Mouse (Mus musculus) hindbrain, embryonic 11.5 days (tissue): Measurements from ENCODE around the gene Nfib. TPM values are rescaled to one million over a fixed set of nuclear protein-coding genes. Genes with fewer than 3 reads are reported as not detected.

Source experiments
- ATAC-seq: fragments of 200-750 bp; cut with Nextera tagmentation; 2 replicates; pipeline ENCODE4 v1.8.0; 2017; ENCODE audit warnings: mild to moderate bottlenecking, moderate TSS enrichment, moderate library complexity; ENCODE audit not compliant: low FRiP score
- DNase-seq: peaks from one replicate; pipeline ENCODE4 v3.0.0-alpha.2; 2015; ENCODE audit warnings: low spot score
- H3K27ac ChIP-seq: fragments of 300-500 bp; sonication (generic); 2 replicates; pipeline ENCODE4 v1.5.1; 2014; ENCODE audit warnings: mild to moderate bottlenecking, low read depth, low read length
- H3K27me3 ChIP-seq: fragments of 300-500 bp; sonication (generic); 2 replicates; pipeline ENCODE4 v1.6.1; 2014; ENCODE audit warnings: mild to moderate bottlenecking, low read length, moderate library complexity, mixed read lengths; ENCODE audit not compliant: control insufficient read depth, insufficient read depth
- H3K36me3 ChIP-seq: fragments of 300-500 bp; sonication (generic); 2 replicates; pipeline ENCODE4 v1.6.1; 2014; ENCODE audit warnings: mild to moderate bottlenecking, low read length, moderate library complexity, mixed read lengths; ENCODE audit not compliant: control insufficient read depth, insufficient read depth
- H3K4me1 ChIP-seq: fragments of 300-500 bp; sonication (generic); replicated peaks from 2 replicates; pipeline ENCODE4 v1.6.1; 2014; ENCODE audit warnings: low read length, mixed read lengths; ENCODE audit not compliant: control insufficient read depth, insufficient read depth
- H3K4me2 ChIP-seq: fragments of 300-500 bp; sonication (generic); replicated peaks from 2 replicates; pipeline ENCODE4 v1.6.1; 2014; ENCODE audit warnings: mild to moderate bottlenecking, low read depth, low read length
- H3K4me3 ChIP-seq: fragments of 300-500 bp; sonication (generic); 2 replicates; pipeline ENCODE4 v1.5.1; 2014; ENCODE audit warnings: low read depth, low read length
- H3K9ac ChIP-seq: fragments of 300-500 bp; sonication (generic); 2 replicates; pipeline ENCODE4 v1.6.1; 2014; ENCODE audit warnings: low read depth, low read length
- H3K9me3 ChIP-seq: fragments of 300-500 bp; sonication (generic); 2 replicates; pipeline ENCODE4 v1.6.1; 2016; ENCODE audit warnings: low read length; ENCODE audit not compliant: control insufficient read depth
- WGBS: fragments of 180-500 bp; shearing (Covaris S2); extraction: QIAGEN DNeasy Blood & Tissue Kit; methylation state at CpG from one replicate; pipeline ENCODE4 v1.1.7; 2014; 5-methylcytosine and 5-hydroxymethylcytosine counted together
- polyA plus RNA-seq: library from polyadenylated mRNA; unstranded; fragments of >200 nt; fragmentation: Nextera tagmentation; extraction: Ambion mirVana; gene quantifications from 2 replicates; pipeline ENCODE4 v1.2.1, GENCODE M21; 2014

The Nfib gene
- polyA plus RNA-seq, 1 experiment from 2014 or later = 38.6 TPM

GRCm38 (mm10) chr4:82394346-82394745, 311.2 kb downstream of the Nfib start:
- no peak for DNase-seq
- Histone ChIP-seq H3K4me2 (no peak overlapping the region), H3K4me3 (no peak overlapping the region), H3K9ac (no peak overlapping the region), H3K9me3 (no peaks in the 10 kb centered on the region), H3K36me3 (no peaks in the 10 kb centered on the region), H3K27ac (no peak overlapping the region), H3K4me1 (no peaks in the 10 kb centered on the region), H3K27me3 (no peaks in the 10 kb centered on the region)
- 83% methylated on average over 4 of the region's 4 CpGs for WGBS
- ATAC-seq = no peak

- Histone ChIP-seq H3K27me3 (no peaks in the 10 kb centered on the region), H3K27ac (no peak overlapping the region), H3K36me3 (no peaks in the 10 kb centered on the region), H3K4me1 (no peaks in the 10 kb centered on the region), H3K9ac (no peak overlapping the region), H3K4me2 (no peak overlapping the region), H3K4me3 (no peak overlapping the region), H3K9me3 (no peaks in the 10 kb centered on the region)
- DNase-seq (no peak), ATAC-seq (no peak)
- 76% methylated on average over 4 of the region's 4 CpGs for WGBS
Observed at GRCm38 (mm10) chr4:82393021-82393420, 312.5 kb downstream of the Nfib start.

- Histone ChIP-seq H3K9me3 (no peaks in the 10 kb centered on the region), H3K4me1 (no peaks in the 10 kb centered on the region), H3K4me2 (no peak overlapping the region), H3K9ac (no peak overlapping the region), H3K36me3 (no peaks in the 10 kb centered on the region), H3K27me3 (no peaks in the 10 kb centered on the region), H3K4me3 (no peak overlapping the region), H3K27ac (no peak overlapping the region)
- ATAC-seq (no peak), DNase-seq (no peak)
- WGBS = 83% methylated on average over 9 of the region's 9 CpGs
Observed at GRCm38 (mm10) chr4:82392496-82392895, 313.1 kb downstream of the Nfib start.

- H3K4me1 ChIP-seq = no peaks in the 10 kb centered on the region
- no peaks in the 10 kb centered on the region for H3K36me3 ChIP-seq
- no peak overlapping the region for H3K27ac ChIP-seq
- H3K4me2 ChIP-seq = no peak overlapping the region
- H3K27me3 ChIP-seq = no peaks in the 10 kb centered on the region
- DNase-seq = no peak
- no peaks in the 10 kb centered on the region for H3K9me3 ChIP-seq
- no peak overlapping the region for H3K4me3 ChIP-seq
- no peak for ATAC-seq
- 86% methylated on average over 6 of the region's 6 CpGs for WGBS
- H3K9ac ChIP-seq = no peak overlapping the region
Observed at GRCm38 (mm10) chr4:82391726-82392472, 313.7 kb downstream of the Nfib start.

- no peak for ATAC-seq
Observed at GRCm38 (mm10) chr4:82390545-82390944, 315.0 kb downstream of the Nfib start.

GRCm38 (mm10) chr4:82389876-82390275, 315.7 kb downstream of the Nfib start:
- Histone ChIP-seq H3K27ac (no peak overlapping the region), H3K4me1 (no peaks in the 10 kb centered on the region), H3K9me3 (no peaks in the 10 kb centered on the region), H3K27me3 (no peaks in the 10 kb centered on the region), H3K4me3 (no peak overlapping the region), H3K36me3 (no peaks in the 10 kb centered on the region), H3K4me2 (no peak overlapping the region), H3K9ac (no peak overlapping the region)
- no peak for ATAC-seq
- 80% methylated on average over 1 of the region's 1 CpGs for WGBS
- no peak for DNase-seq

More at GRCm38 (mm10) chr4:82390545-82390944, 315.0 kb downstream of the Nfib start:
- Histone ChIP-seq H3K4me1 (no peaks in the 10 kb centered on the region), H3K9ac (no peak overlapping the region), H3K4me3 (no peak overlapping the region), H3K4me2 (no peak overlapping the region), H3K27ac (no peak overlapping the region), H3K9me3 (no peaks in the 10 kb centered on the region), H3K36me3 (no peaks in the 10 kb centered on the region), H3K27me3 (no peaks in the 10 kb centered on the region)
- no peak for DNase-seq
- 65% methylated on average over 2 of the region's 2 CpGs for WGBS

- no peak overlapping the region for H3K4me2 ChIP-seq
- H3K27me3 ChIP-seq = no peaks in the 10 kb centered on the region
- H3K4me1 ChIP-seq = no peaks in the 10 kb centered on the region
- DNase-seq (no peak), ATAC-seq (no peak)
- H3K36me3 ChIP-seq = no peaks in the 10 kb centered on the region
- no peak overlapping the region for H3K4me3 ChIP-seq
- H3K9ac ChIP-seq = no peak overlapping the region
- no peaks in the 10 kb centered on the region for H3K9me3 ChIP-seq
- H3K27ac ChIP-seq = no peak overlapping the region
- 96% methylated on average over 4 of the region's 4 CpGs for WGBS
Observed at GRCm38 (mm10) chr4:82387620-82388019, 317.9 kb downstream of the Nfib start.

- DNase-seq (no peak), ATAC-seq (no peak)
- Histone ChIP-seq H3K36me3 (no peaks in the 10 kb centered on the region), H3K9ac (no peak overlapping the region), H3K27ac (no peak overlapping the region), H3K4me3 (no peak overlapping the region), H3K4me2 (no peak overlapping the region), H3K4me1 (no peaks in the 10 kb centered on the region), H3K27me3 (no peaks in the 10 kb centered on the region), H3K9me3 (no peaks in the 10 kb centered on the region)
- 73% methylated on average over 4 of the region's 4 CpGs for WGBS
Observed at GRCm38 (mm10) chr4:82386222-82386993, 319.1 kb downstream of the Nfib start.

- H3K4me1 ChIP-seq = no peaks in the 10 kb centered on the region
- H3K9ac ChIP-seq = no peak overlapping the region
- DNase-seq (no peak), ATAC-seq (no peak)
- 83% methylated on average over 4 of the region's 4 CpGs for WGBS
- no peak overlapping the region for H3K4me2 ChIP-seq
- no peak overlapping the region for H3K4me3 ChIP-seq
- no peaks in the 10 kb centered on the region for H3K9me3 ChIP-seq
- H3K27me3 ChIP-seq = no peaks in the 10 kb centered on the region
- H3K27ac ChIP-seq = no peak overlapping the region
- no peaks in the 10 kb centered on the region for H3K36me3 ChIP-seq
Observed at GRCm38 (mm10) chr4:82385638-82386037, 319.9 kb downstream of the Nfib start.
